Mouse (Mus musculus) neural tube, embryonic 15.5 days (tissue): ENCODE data around the gene Nle1. TPM values are rescaled to one million over a fixed set of nuclear protein-coding genes. Genes with fewer than 3 reads are reported as not detected.

Experiments
- ATAC-seq: fragments of 200-750 bp; cut with Nextera tagmentation; 2 replicates; pipeline ENCODE4 v1.8.0; 2017; ENCODE audit warnings: mild to moderate bottlenecking, moderate TSS enrichment, moderate library complexity; ENCODE audit not compliant: low FRiP score
- H3K27ac ChIP-seq: fragments of 300-500 bp; sonication (generic); replicated peaks from 2 replicates; pipeline ENCODE4 v1.5.1; 2015; ENCODE audit warnings: mild to moderate bottlenecking, inconsistent platforms
- H3K27me3 ChIP-seq: fragments of 300-500 bp; sonication (generic); replicated peaks from 2 replicates; pipeline ENCODE4 v1.6.1; 2015; ENCODE audit warnings: inconsistent platforms
- H3K36me3 ChIP-seq: fragments of 300-500 bp; sonication (generic); 2 replicates; pipeline ENCODE4 v1.6.1; 2015; ENCODE audit warnings: inconsistent platforms
- H3K4me1 ChIP-seq: fragments of 300-500 bp; sonication (generic); 2 replicates; pipeline ENCODE4 v1.6.1; 2015; ENCODE audit warnings: inconsistent platforms
- H3K4me2 ChIP-seq: fragments of 300-500 bp; sonication (generic); 2 replicates; pipeline ENCODE4 v1.6.1; 2015; ENCODE audit warnings: inconsistent platforms, mild to moderate bottlenecking, moderate library complexity
- H3K4me3 ChIP-seq: fragments of 300-500 bp; sonication (generic); replicated peaks from 2 replicates; pipeline ENCODE4 v1.5.1; 2015; ENCODE audit warnings: mild to moderate bottlenecking, inconsistent platforms
- H3K9ac ChIP-seq: fragments of 300-500 bp; sonication (generic); replicated peaks from 2 replicates; pipeline ENCODE4 v1.6.1; 2015; ENCODE audit warnings: mild to moderate bottlenecking, inconsistent platforms
- H3K9me3 ChIP-seq: fragments of 300-500 bp; sonication (generic); replicated peaks from 2 replicates; pipeline ENCODE4 v1.6.1; 2016; ENCODE audit warnings: inconsistent platforms
- WGBS: fragments of 180-500 bp; shearing (Covaris S2); methylation state at CpG from one replicate; pipeline ENCODE4 v1.1.7; 2015; ENCODE audit warnings: mixed read lengths; 5-methylcytosine and 5-hydroxymethylcytosine counted together
- polyA plus RNA-seq: library from polyadenylated mRNA; unstranded; fragments of >200 nt; fragmentation: Nextera tagmentation; extraction: Ambion mirVana; gene quantifications from 2 replicates; pipeline ENCODE4 v1.2.1, GENCODE M21; 2015

The Nle1 gene
- polyA plus RNA-seq = 35.9 and 37.5 TPM in 2 replicates

DNA sequence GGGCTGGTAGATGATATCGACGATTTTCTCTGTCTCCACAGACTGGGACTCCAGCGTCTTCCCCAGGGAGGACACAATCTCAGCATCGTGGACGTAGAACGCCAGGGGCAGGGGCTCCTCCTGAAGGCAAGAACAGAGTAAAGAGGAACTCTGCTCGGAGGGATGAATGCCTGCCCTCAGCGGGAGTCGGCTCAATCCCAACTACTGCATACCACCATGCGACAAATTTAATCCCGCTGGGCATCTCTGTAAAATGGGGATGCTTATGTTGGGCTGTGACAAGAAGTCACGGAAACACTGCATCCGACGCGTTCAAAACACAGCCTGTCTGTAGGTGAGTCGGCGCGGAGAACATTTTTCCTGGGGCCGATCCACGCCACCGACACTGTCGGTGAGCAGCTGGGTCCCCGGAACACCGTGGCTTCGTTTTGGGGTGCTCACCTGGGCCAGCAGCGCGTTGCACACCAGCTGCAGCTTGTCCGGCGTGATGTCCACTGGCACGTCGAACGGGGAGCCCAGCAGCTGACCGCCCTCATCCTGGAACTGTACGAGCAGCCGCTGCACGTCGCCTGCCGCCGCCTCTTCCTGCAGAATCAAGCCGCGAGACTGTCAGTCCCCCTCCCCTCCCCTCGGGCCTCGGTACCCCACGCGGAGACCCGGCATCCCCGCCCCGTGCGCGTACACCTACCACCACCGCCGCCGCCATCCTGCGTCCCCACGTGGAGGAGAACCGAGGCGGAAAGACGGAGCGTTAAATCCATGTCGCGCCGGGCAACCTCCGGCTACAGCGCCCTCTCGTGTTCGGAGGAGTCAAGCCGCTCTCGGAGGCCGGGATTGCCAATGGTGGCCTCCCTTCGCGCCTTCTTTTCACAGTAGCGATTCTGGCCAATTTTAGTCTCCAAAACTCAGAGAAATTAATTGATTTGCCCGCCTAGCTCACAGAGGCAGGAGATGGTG is at the start of gene Nle1:
Gene Nle1 (minus strand): TSS at position 761 of the 957 bp plus-strand sequence.
- Histone ChIP-seq H3K27me3 (0 out of 2 replicates have a peak, but pooled peaks cover 5% of the 10 kb centered on the region), H3K36me3 (peaks cover 32% of the 10 kb centered on the region), H3K9ac (peak within 1 kb of the TSS; percentile 55), H3K4me1 (peaks cover 19% of the 10 kb centered on the region), H3K4me2 (peak within 1 kb of the TSS; percentile 85), H3K4me3 (peak within 1 kb of the TSS; percentile 83), H3K27ac (peak within 1 kb of the TSS; percentile 15), H3K9me3 (no peaks in the 10 kb centered on the region)
- WGBS = 2% methylated on average over 68 of the region's 73 CpGs
- peak; percentile 89 for ATAC-seq

DNA sequence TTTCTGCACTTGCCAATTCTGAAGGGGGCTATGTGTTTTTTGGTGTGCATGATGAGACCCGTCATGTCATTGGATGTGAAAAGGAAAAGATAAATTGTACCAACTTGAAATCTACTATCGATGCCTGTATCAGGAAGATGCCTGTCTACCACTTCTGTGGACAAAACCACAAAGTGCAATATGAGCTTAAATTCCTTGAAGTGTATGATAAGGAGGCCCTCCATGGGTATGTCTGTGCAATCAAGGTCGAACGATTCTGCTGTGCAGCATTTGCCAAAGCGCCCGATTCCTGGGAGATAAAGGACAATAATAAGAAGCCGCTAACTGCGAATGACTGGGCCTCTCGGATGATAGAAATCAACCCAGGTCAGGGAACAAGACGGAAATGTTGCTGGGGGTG is 48.7 kb upstream of the Nle1 start:
- no peak for ATAC-seq
- H3K27me3 ChIP-seq = peaks cover 30% of the 10 kb centered on the region
- no peak overlapping the region for H3K4me3 ChIP-seq
- no peak overlapping the region for H3K9ac ChIP-seq
- 0 out of 2 replicates have a peak, but pooled peaks cover 3% of the 10 kb centered on the region for H3K4me1 ChIP-seq
- no peaks in the 10 kb centered on the region for H3K36me3 ChIP-seq
- WGBS = 80% methylated on average over 10 of the region's 10 CpGs
- no peaks in the 10 kb centered on the region for H3K9me3 ChIP-seq
- H3K4me2 ChIP-seq = no peak overlapping the region
- no peak overlapping the region for H3K27ac ChIP-seq

DNA sequence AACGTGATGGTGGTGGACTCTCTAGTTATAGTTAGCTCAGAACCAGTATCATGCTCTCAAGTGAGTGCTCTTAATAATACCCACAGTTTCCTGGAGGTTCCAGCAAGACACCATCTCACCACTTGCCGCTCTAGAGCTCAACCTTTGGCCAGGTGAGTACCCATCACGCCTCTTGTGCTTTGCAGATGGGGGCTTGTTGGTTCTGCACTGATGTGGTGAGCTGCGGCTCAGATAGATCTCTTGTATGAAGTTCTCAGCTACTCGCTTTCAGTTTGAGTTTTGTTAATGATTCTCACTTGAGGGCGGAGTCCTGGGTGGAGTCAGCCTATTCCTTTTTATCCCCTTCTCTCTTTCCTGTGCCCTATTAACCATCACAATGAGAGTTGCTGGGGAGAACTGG is 46.4 kb upstream of the Nle1 start:
- H3K4me3 ChIP-seq = no peak overlapping the region
- no peak overlapping the region for H3K4me2 ChIP-seq
- no peak for ATAC-seq
- H3K36me3 ChIP-seq = no peaks in the 10 kb centered on the region
- H3K9me3 ChIP-seq = no peaks in the 10 kb centered on the region
- H3K9ac ChIP-seq = no peak overlapping the region
- WGBS = 80% methylated on average over 6 of the region's 6 CpGs
- peaks cover 12% of the 10 kb centered on the region for H3K4me1 ChIP-seq
- peaks cover 49% of the 10 kb centered on the region for H3K27me3 ChIP-seq
- H3K27ac ChIP-seq = no peak overlapping the region

DNA sequence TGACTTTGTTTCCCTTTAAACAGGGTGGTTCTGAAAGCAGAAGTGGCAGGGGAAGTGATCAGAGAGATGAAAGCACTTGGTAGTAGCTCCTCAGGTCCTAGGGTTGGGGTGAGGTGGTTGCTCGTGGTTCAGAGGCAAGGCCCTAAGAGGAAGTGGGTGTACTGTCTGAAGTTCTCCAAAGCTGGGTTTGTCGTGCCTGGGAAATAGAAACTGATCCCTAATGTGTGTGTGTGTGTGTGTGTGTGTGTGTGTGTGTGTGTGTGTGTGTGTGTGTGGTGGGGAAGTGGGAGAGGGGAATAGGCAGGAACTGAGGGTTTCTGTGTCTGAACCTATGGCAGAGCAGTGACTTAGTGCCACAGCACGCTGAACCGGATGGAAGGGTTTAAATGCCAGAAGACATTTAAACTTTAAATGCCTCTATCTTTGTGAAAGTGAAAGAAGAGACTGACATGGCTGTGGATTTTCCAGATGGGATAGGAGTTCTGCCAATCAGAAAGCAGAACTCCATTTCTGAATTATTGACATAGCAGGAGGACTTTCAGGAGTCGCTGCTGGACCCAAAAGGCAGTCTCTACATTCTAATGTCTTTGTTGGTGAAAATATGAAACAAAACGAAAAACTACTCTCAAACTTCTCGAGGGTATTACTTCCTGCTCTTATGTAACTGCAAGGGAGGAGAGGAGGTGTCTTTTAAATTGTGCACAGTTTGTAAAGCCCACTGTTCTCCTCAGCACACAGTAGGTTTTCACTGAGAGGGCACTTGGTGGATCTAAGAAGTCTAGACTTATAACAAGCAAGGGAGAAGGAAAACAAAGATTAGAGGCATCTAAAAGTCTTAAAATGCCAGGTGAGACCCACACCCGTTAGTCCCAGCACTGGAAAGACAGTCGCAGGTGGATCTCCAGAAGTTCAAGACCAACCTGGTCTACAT is 44.7 kb upstream of the Nle1 start:
- Histone ChIP-seq H3K36me3 (no peaks in the 10 kb centered on the region), H3K27me3 (peaks cover 49% of the 10 kb centered on the region), H3K27ac (no peak overlapping the region), H3K4me2 (peak overlapping the region; percentile 30; the same call in 1 of the 2 replicates), H3K4me1 (peaks cover 12% of the 10 kb centered on the region), H3K9ac (no peak overlapping the region), H3K9me3 (no peaks in the 10 kb centered on the region), H3K4me3 (no peak overlapping the region)
- 71% methylated on average over 9 of the region's 9 CpGs for WGBS
- ATAC-seq = no peak

DNA sequence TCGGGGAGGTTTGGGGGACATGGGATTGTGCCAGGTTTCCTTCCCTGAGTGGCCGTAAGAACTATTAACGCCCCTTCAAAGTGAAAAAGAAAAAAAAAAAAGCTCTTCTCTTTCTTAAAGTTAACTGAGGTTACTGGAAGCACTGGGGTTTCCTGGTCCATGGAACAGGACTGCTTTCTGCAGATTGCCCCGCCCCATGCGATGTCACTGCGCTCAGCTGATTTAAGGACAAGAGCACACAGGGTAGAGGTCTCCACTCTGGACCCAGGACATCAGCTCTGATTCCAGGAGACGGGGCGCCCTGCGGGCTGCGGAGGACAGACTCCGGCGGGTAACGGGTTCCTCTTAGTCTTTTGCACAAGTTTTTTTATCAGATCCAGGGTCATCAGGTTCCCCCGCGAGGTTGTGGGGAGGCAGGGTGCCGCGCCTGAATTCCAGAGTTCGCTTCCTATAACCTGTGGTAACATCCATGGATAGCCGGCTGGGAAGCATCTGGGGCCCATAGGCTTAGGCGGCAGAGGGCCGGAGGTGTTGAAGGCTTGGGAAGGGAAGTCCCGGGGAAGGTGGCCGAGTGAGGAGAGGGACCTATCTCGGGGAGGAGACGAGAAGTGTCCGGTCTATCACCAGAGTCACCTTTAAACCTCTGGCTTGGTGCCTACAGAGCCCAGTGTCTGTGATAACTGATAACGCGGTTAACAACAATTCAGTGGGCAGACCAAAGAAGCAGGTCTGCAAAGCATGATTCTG is 43.8 kb upstream of the Nle1 start:
- 0 out of 2 replicates have a peak overlapping the region, but pooled peaks have one; percentile 2 for H3K4me3 ChIP-seq
- peaks cover 12% of the 10 kb centered on the region for H3K4me1 ChIP-seq
- H3K9ac ChIP-seq = no peak overlapping the region
- H3K36me3 ChIP-seq = no peaks in the 10 kb centered on the region
- H3K27me3 ChIP-seq = peaks cover 49% of the 10 kb centered on the region
- H3K27ac ChIP-seq = no peak overlapping the region
- 9% methylated on average over 28 of the region's 28 CpGs for WGBS
- H3K9me3 ChIP-seq = no peaks in the 10 kb centered on the region
- ATAC-seq = no peak
- H3K4me2 ChIP-seq = peak overlapping the region; percentile 30

DNA sequence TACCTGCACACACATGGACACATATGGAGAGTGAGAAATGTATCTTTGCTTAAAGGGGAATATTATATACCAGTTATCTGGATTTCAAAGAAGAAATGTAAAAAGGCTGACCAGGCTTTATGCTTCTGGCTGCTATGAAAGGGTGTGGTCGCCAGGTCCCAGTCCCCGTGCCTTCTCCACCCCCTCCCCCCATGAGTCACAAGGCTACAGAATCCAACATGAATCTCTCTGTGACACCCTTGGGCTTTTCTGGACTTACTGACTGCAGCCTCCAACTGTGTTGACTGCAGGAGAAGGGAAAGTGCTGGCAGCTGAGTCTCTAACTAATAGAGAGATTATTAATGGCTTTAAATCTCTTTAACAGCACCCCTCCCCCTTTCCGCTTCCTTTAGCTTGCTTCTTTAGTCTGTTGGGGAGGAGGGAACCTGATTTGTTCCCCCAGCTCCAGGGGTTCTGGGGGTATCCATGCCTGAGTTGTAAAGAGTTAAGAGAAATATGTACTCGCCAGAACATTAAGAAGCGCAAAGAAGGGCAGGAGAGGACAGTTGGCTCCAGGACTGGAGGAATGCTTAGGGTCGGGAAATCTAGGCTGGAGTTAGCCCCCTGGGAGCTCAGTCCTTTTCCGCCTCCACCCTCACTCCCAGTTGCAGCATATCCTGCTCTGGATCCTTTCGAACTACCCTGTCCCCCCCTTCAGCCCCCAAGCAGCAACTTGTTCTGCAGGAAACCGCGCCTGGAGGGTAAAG is 42.7 kb upstream of the Nle1 start, which contains the start of gene Slfn5:
Gene Slfn5 (plus strand): TSS at position 614 of the 746 bp plus-strand sequence.
- WGBS = 10% methylated on average over 10 of the region's 10 CpGs
- ATAC-seq = no peak
- H3K27me3 ChIP-seq = peaks cover 48% of the 10 kb centered on the region

DNA sequence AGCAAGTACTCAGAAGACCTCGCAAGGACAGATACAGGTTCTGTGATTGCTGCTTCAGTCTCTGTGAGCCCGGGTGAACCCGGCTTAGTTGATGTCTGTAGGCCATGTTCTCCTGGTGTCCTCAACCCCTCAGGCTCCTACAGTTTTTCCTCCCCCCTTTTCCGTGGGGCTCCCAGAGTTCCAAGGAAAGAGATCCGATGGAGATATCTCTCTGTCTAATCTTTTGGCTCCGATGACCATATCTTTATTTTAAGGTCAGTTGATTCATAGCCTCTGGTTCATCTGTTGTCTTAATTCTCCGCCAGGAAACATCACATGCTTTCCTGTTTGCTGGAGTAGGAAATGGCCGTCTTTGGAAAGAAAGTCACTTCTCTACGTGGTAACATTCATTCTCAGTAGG is 40.8 kb upstream of the Nle1 start:
- no peak for ATAC-seq
- Histone ChIP-seq H3K9ac (no peak overlapping the region), H3K36me3 (no peaks in the 10 kb centered on the region), H3K27ac (no peak overlapping the region), H3K4me2 (no peak overlapping the region), H3K9me3 (no peaks in the 10 kb centered on the region), H3K27me3 (peaks cover 38% of the 10 kb centered on the region), H3K4me1 (peaks cover 12% of the 10 kb centered on the region), H3K4me3 (no peak overlapping the region)
- 88% methylated on average over 9 of the region's 9 CpGs for WGBS

More for the DNA sequence above, 42.7 kb upstream of the Nle1 start, which contains the start of gene Slfn5:
- H3K9ac ChIP-seq = no peak within 1 kb of the TSS
- H3K4me3 ChIP-seq = 0 out of 2 replicates have a peak within 1 kb of the TSS, but pooled peaks have one; percentile 2
- no peaks in the 10 kb centered on the region for H3K9me3 ChIP-seq
- H3K27ac ChIP-seq = no peak within 1 kb of the TSS
- peaks cover 12% of the 10 kb centered on the region for H3K4me1 ChIP-seq
- peak within 1 kb of the TSS; percentile 30 for H3K4me2 ChIP-seq
- H3K36me3 ChIP-seq = no peaks in the 10 kb centered on the region

DNA sequence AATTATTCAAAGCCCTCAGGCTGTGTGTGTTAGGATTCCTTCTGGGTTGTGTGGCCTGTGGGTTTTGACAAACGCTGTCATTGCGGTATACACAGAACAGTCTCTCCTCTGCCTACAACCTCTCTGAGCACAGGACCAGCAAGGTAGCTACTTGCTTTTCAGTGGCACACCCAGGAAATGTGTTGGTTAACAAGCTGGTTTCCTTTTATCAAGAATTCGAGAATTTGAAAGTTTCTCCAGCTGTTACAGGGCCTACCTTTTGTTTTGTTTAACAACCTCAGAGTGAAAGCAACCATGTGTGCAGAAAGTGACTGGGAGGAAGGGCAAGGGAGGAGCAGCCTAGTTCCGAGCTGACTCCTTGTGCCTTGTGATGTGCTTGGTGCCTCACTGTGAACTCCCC is 39.2 kb upstream of the Nle1 start:
- ATAC-seq = no peak
- no peak overlapping the region for H3K27ac ChIP-seq
- no peaks in the 10 kb centered on the region for H3K36me3 ChIP-seq
- 48% methylated on average over 4 of the region's 4 CpGs for WGBS
- peaks cover 30% of the 10 kb centered on the region for H3K27me3 ChIP-seq
- H3K4me3 ChIP-seq = no peak overlapping the region
- no peak overlapping the region for H3K4me2 ChIP-seq
- no peaks in the 10 kb centered on the region for H3K9me3 ChIP-seq
- H3K4me1 ChIP-seq = peaks cover 12% of the 10 kb centered on the region
- no peak overlapping the region for H3K9ac ChIP-seq

DNA sequence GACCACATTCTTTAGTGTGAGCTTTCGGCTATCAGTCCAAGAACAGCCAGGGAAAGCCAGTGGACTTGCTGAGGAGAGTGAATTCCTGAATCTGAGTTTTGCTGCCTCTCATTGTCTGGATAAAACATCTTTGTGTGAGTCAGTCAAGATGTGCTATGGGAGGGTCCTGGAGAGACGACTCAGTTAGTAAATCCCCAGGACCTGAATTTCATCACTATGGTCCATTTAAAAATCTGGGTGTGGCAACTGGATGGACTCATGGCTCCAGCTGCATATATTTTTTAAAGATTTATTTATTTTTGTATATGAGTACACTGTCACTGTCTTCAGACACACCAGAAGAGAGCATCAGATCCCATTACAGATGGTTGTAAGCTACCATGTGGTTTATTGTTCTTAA is 37.4 kb upstream of the Nle1 start:
- H3K9me3 ChIP-seq = no peaks in the 10 kb centered on the region
- no peak overlapping the region for H3K4me3 ChIP-seq
- H3K4me1 ChIP-seq = no peaks in the 10 kb centered on the region
- peaks cover 15% of the 10 kb centered on the region for H3K27me3 ChIP-seq
- H3K9ac ChIP-seq = no peak overlapping the region
- no peak overlapping the region for H3K4me2 ChIP-seq
- WGBS = 81% methylated on average over 2 of the region's 2 CpGs
- H3K27ac ChIP-seq = no peak overlapping the region
- ATAC-seq = no peak
- no peaks in the 10 kb centered on the region for H3K36me3 ChIP-seq

DNA sequence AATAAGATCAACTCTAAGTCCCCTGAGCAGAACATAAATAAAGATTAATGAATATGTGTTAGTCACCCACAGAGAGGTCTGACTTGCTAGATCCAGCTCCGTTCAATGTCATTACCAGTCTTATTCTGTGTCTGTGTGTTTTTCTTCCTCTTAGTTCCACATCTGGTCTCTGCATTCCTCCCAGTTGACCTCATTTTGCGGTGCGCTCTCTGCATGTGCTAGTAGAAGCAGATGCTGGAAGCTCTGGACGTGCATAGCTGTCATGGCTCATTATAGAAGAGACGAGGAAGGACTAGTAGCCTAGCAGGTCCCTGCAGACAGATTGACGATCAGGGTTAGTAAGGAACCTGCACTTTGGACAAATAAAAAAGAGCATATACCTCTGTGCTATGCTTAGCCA is 35.1 kb upstream of the Nle1 start:
- no peaks in the 10 kb centered on the region for H3K9me3 ChIP-seq
- WGBS = 55% methylated on average over 6 of the region's 6 CpGs
- H3K27ac ChIP-seq = no peak overlapping the region
- H3K27me3 ChIP-seq = peaks cover 16% of the 10 kb centered on the region
- no peaks in the 10 kb centered on the region for H3K4me1 ChIP-seq
- H3K4me3 ChIP-seq = no peak overlapping the region
- no peaks in the 10 kb centered on the region for H3K36me3 ChIP-seq
- ATAC-seq = no peak
- no peak overlapping the region for H3K4me2 ChIP-seq
- no peak overlapping the region for H3K9ac ChIP-seq
